Mouse (Mus musculus): ENCODE data around the gene Ddc.

DNA sequence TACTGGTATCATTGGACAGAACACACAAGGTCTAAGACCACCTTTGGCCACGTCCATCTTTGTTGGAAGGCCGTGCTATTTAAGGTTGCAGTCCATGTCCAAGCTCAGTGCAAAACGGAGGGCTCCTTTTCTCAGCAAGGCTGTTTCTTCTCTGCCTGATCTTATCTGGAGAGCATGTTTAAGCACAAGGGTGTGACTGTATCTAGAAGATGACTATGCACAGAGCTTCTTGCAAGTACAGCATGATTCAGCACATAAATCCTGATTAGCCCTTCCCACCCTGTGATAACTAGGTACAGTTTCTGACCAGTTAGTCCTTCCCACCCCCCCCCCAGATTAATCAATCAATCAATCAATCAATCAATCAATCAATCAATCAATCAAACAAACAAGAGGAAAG is 25.4 kb upstream of the Ddc start:
- no peak for TF ChIP-seq CTCF (IDR thresholded peaks at IDR 0.05; ENCODE audit: extremely low read depth, insufficient read length, insufficient replicate concordance, low read depth, low read length)
- no peak for TF ChIP-seq POLR2A (IDR thresholded peaks at IDR 0.05; ENCODE audit: low read depth, low read length)

All from small intestine, adult 2 months (tissue).